Mouse (Mus musculus) right cerebral cortex, postnatal 10 days (tissue): Measurements from ENCODE around the gene Engase.

Source experiments
- DNase-seq, 2 experiments: peaks; one replicate each; pipeline ENCODE4 v3.0.0; 2021; ENCODE audit warnings: low spot score in 2 of 2

The Engase gene

GRCm38 (mm10) chr11:118455788-118456187 is 20.8 kb upstream of the Engase start:
- no peak for DNase-seq

- DNase-seq, result peak; percentile 64 to 71
Observed at GRCm38 (mm10) chr11:118456937-118457336, 19.7 kb upstream of the Engase start.

GRCm38 (mm10) chr11:118459051-118459450 is 17.6 kb upstream of the Engase start:
- no peak for DNase-seq

- no peak for DNase-seq
Observed at GRCm38 (mm10) chr11:118459536-118459935, 17.1 kb upstream of the Engase start.

- no peak for DNase-seq
Observed at GRCm38 (mm10) chr11:118460280-118460679, 16.3 kb upstream of the Engase start.

GRCm38 (mm10) chr11:118467441-118468035 is 9.1 kb upstream of the Engase start:
- no peak for DNase-seq

GRCm38 (mm10) chr11:118469509-118470160 is 7.0 kb upstream of the Engase start:
- no peak for DNase-seq

GRCm38 (mm10) chr11:118470234-118470966 is 6.2 kb upstream of the Engase start:
- peak in 1 of 2 experiments; percentile 29 for DNase-seq

GRCm38 (mm10) chr11:118471676-118472075 is 5.0 kb upstream of the Engase start:
- DNase-seq, result no peak

GRCm38 (mm10) chr11:118473161-118473560 is 3.5 kb upstream of the Engase start:
- no peak for DNase-seq

GRCm38 (mm10) chr11:118473842-118474500 is 2.7 kb upstream of the Engase start:
- no peak for DNase-seq

GRCm38 (mm10) chr11:118475496-118476083 is 1.0 kb upstream of the Engase start:
- no peak for DNase-seq

GRCm38 (mm10) chr11:118479776-118480175 is 3.1 kb downstream of the Engase start:
- peak in 1 of 2 experiments; percentile 46 for DNase-seq

GRCm38 (mm10) chr11:118481231-118481630 is 4.6 kb downstream of the Engase start:
- DNase-seq, result peak in 1 of 2 experiments; percentile 26

- DNase-seq, result peak in 1 of 2 experiments; percentile 20
Observed at GRCm38 (mm10) chr11:118481751-118482150, 5.1 kb downstream of the Engase start.

GRCm38 (mm10) chr11:118484169-118484568 is 7.5 kb downstream of the Engase start:
- DNase-seq, result peak in 1 of 2 experiments; percentile 41

- DNase-seq, result no peak
Observed at GRCm38 (mm10) chr11:118485338-118485737, 8.7 kb downstream of the Engase start.

GRCm38 (mm10) chr11:118485780-118486179 is 9.2 kb downstream of the Engase start:
- DNase-seq, result peak in 1 of 2 experiments; percentile 25

- DNase-seq, result peak in 1 of 2 experiments; percentile 19
Observed at GRCm38 (mm10) chr11:118486281-118486680, 9.7 kb downstream of the Engase start.

- no peak for DNase-seq
Observed at GRCm38 (mm10) chr11:118486881-118487772, 10.5 kb downstream of the Engase start.
